Mouse (Mus musculus) cortical plate, adult 2 months (tissue): ENCODE measurements around the gene Pias4.

Experiments
- CTCF ChIP-seq: fragments of 200-500 bp; IDR thresholded peaks from 2 replicates; pipeline ENCODE4 v1.5.1; 2011; ENCODE audit warnings: mild to moderate bottlenecking, control low read depth, low read length; ENCODE audit not compliant: insufficient read depth; ENCODE audit errors: extremely low read depth
- POLR2A ChIP-seq: fragments of 200-500 bp; IDR thresholded peaks from 2 replicates; pipeline ENCODE4 v1.6.1; 2011; ENCODE audit warnings: mild to moderate bottlenecking, low read length, control low read depth; ENCODE audit not compliant: insufficient read depth; ENCODE audit errors: extremely low read depth

- TF ChIP-seq POLR2A = no peak
- no peak for TF ChIP-seq CTCF
Measured at GRCm38 (mm10) chr10:81200141-81200540, 32.4 kb upstream of the Pias4 start.
